Mouse (Mus musculus) testis, adult 2 months (tissue): ENCODE measurements at regions not wholly inside any gene's neighbourhood (a gene's known extent, or its start where the extent isn't known, plus 50 kb on each side); places are given as distances from the start of the nearest gene placed in this dataset.

Experiments used
- CTCF ChIP-seq: fragments of 200-500 bp; IDR thresholded peaks from 2 replicates; pipeline ENCODE4 v1.5.1; 2012; ENCODE audit warnings: low read depth, mild to moderate bottlenecking, inconsistent platforms, low read length, moderate library complexity; ENCODE audit not compliant: control insufficient read depth, insufficient read depth, insufficient replicate concordance
- POLR2A ChIP-seq: fragments of 200-500 bp; IDR thresholded peaks from 2 replicates; pipeline ENCODE4 v1.6.1; 2012; ENCODE audit warnings: low read depth, mild to moderate bottlenecking, inconsistent platforms, low read length, moderate library complexity; ENCODE audit not compliant: control insufficient read depth

DNA sequence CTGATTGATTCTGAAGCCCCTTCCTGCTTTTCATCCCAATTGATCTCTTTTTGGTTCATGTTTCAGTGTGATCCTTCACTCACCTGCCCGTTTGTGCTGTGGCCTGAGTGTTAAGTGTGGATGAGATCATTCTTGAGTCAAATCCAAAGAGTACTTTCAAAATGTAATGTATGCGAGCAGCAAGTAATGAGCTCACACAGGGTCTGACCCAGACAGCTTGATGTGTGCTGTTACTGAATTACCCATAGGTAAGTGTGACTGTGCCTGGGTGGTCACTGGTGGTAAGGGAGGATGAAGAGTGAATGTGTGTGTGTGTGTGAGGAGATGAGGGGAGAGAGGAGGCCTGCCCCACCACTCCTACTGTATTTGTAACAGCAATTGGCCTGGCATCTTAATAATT, 151.4 kb downstream of the Twistnb start:
- TF ChIP-seq CTCF (no peak), POLR2A (no peak)
